Mouse (Mus musculus) lung, postnatal 0 days (tissue): ENCODE data around the gene Cdc14a. TPM values are rescaled to one million over a fixed set of nuclear protein-coding genes. Genes with fewer than 3 reads are reported as not detected.

Experiments used
- ATAC-seq: fragments of 200-750 bp; cut with Nextera tagmentation; 2 replicates; pipeline ENCODE4 v1.8.0; 2017; ENCODE audit warnings: moderate library complexity
- DNase-seq: peaks from one replicate; pipeline ENCODE4 v3.0.0-alpha.2; 2016; ENCODE audit warnings: low spot score
- H3K27ac ChIP-seq: fragments of 300-500 bp; sonication (generic); 2 replicates; pipeline ENCODE4 v1.5.1; 2014; ENCODE audit warnings: antibody characterized with exemption, mild to moderate bottlenecking, low read length, mixed read lengths
- H3K27me3 ChIP-seq: fragments of 300-500 bp; sonication (generic); replicated peaks from 2 replicates; pipeline ENCODE4 v1.6.1; 2014; ENCODE audit warnings: low read length, mixed read lengths; ENCODE audit not compliant: insufficient read depth
- H3K36me3 ChIP-seq: fragments of 300-500 bp; sonication (generic); 2 replicates; pipeline ENCODE4 v1.6.1; 2014; ENCODE audit warnings: low read length, mixed read lengths; ENCODE audit not compliant: insufficient read depth
- H3K4me1 ChIP-seq: fragments of 300-500 bp; sonication (generic); 2 replicates; pipeline ENCODE4 v1.6.1; 2014; ENCODE audit warnings: antibody characterized with exemption, low read depth, low read length, mixed read lengths; ENCODE audit not compliant: insufficient read depth
- H3K4me2 ChIP-seq: fragments of 300-500 bp; sonication (generic); replicated peaks from 2 replicates; pipeline ENCODE4 v1.6.1; 2014; ENCODE audit warnings: low read depth, mild to moderate bottlenecking, low read length, moderate library complexity, mixed read lengths
- H3K4me3 ChIP-seq: fragments of 300-500 bp; sonication (generic); 2 replicates; pipeline ENCODE4 v1.5.1; 2014; ENCODE audit warnings: low read depth, low read length
- H3K9ac ChIP-seq: fragments of 300-500 bp; sonication (generic); replicated peaks from 2 replicates; pipeline ENCODE4 v1.6.1; 2014; ENCODE audit warnings: low read depth, mild to moderate bottlenecking
- H3K9me3 ChIP-seq: fragments of 300-500 bp; sonication (generic); 2 replicates; pipeline ENCODE4 v1.6.1; 2016; ENCODE audit warnings: low read length, mixed read lengths
- CTCF ChIP-seq: IDR thresholded peaks from 2 replicates; pipeline ENCODE4 v1.5.1; 2016; ENCODE audit warnings: antibody characterized with exemption, mild to moderate bottlenecking
- EP300 ChIP-seq: IDR thresholded peaks from 2 replicates; pipeline ENCODE4 v1.6.1; 2016; ENCODE audit warnings: antibody characterized with exemption, mild to moderate bottlenecking, control low read depth
- WGBS: fragments of 180-500 bp; shearing (Covaris S2); extraction: QIAGEN DNeasy Blood & Tissue Kit; methylation state at CpG from one replicate; pipeline ENCODE4 v1.1.7; 2014; 5-methylcytosine and 5-hydroxymethylcytosine counted together
- polyA plus RNA-seq: library from polyadenylated mRNA; unstranded; fragments of >200 nt; fragmentation: Nextera tagmentation; extraction: Ambion mirVana; gene quantifications from 2 replicates; pipeline ENCODE4 v1.2.1, GENCODE M21; 2015

Cdc14a gene
- polyA plus RNA-seq, 1 experiment from 2014 or later = 8.2 TPM

GRCm38 (mm10) chr3:116421121-116421520, 2.7 kb downstream of the Cdc14a start:
- no peak overlapping the region for H3K4me2 ChIP-seq
- H3K4me3 ChIP-seq = no peak overlapping the region
- peaks cover 4% of the 10 kb centered on the region; the same call in 1 of the 2 replicates for H3K4me1 ChIP-seq
- DNase-seq (peak; percentile 29), ATAC-seq (no peak)
- no peaks in the 10 kb centered on the region for H3K27me3 ChIP-seq
- 48% methylated on average over 6 of the region's 6 CpGs for WGBS
- H3K27ac ChIP-seq = no peak overlapping the region
- no peaks in the 10 kb centered on the region for H3K9me3 ChIP-seq
- H3K9ac ChIP-seq = no peak overlapping the region
- H3K36me3 ChIP-seq = no peaks in the 10 kb centered on the region
- TF ChIP-seq EP300 (no peak), CTCF (no peak)

- Histone ChIP-seq H3K4me1 (peaks cover 4% of the 10 kb centered on the region; the same call in 1 of the 2 replicates), H3K9ac (no peak overlapping the region), H3K4me3 (no peak overlapping the region), H3K4me2 (no peak overlapping the region), H3K9me3 (no peaks in the 10 kb centered on the region), H3K27ac (no peak overlapping the region), H3K27me3 (no peaks in the 10 kb centered on the region), H3K36me3 (no peaks in the 10 kb centered on the region)
- ATAC-seq = no peak
- TF ChIP-seq CTCF (no peak), EP300 (no peak)
- DNase-seq = no peak
- WGBS = 87% methylated on average over 11 of the region's 11 CpGs
Measured at GRCm38 (mm10) chr3:116419791-116420190, 4.0 kb downstream of the Cdc14a start.

GRCm38 (mm10) chr3:116414451-116414860, 9.4 kb downstream of the Cdc14a start:
- Histone ChIP-seq H3K4me3 (no peak overlapping the region), H3K9me3 (no peaks in the 10 kb centered on the region), H3K27me3 (no peaks in the 10 kb centered on the region), H3K9ac (no peak overlapping the region), H3K4me1 (peaks cover 8% of the 10 kb centered on the region; the same call in 1 of the 2 replicates), H3K4me2 (peak overlapping the region; percentile 22; the same call in 1 of the 2 replicates), H3K27ac (no peak overlapping the region), H3K36me3 (no peaks in the 10 kb centered on the region)
- 61% methylated on average over 3 of the region's 3 CpGs for WGBS
- ATAC-seq (peak; percentile 95), DNase-seq (peak; percentile 95)
- TF ChIP-seq CTCF (no peak), EP300 (peak; percentile 93)

- peaks cover 11% of the 10 kb centered on the region; the same call in 1 of the 2 replicates for H3K4me1 ChIP-seq
- no peak for DNase-seq
- no peaks in the 10 kb centered on the region for H3K36me3 ChIP-seq
- WGBS = 80% methylated on average over 4 of the region's 4 CpGs
- H3K4me2 ChIP-seq = no peak overlapping the region
- ATAC-seq = no peak
- no peaks in the 10 kb centered on the region for H3K9me3 ChIP-seq
- no peak overlapping the region for H3K27ac ChIP-seq
- TF ChIP-seq EP300 (no peak), CTCF (no peak)
- no peak overlapping the region for H3K4me3 ChIP-seq
- no peak overlapping the region for H3K9ac ChIP-seq
- H3K27me3 ChIP-seq = no peaks in the 10 kb centered on the region
Measured at GRCm38 (mm10) chr3:116412954-116413724, 10.7 kb downstream of the Cdc14a start.

GRCm38 (mm10) chr3:116410051-116410450, 13.8 kb downstream of the Cdc14a start:
- H3K9me3 ChIP-seq = no peaks in the 10 kb centered on the region
- DNase-seq (no peak), ATAC-seq (no peak)
- H3K4me3 ChIP-seq = no peak overlapping the region
- H3K27me3 ChIP-seq = no peaks in the 10 kb centered on the region
- H3K4me2 ChIP-seq = no peak overlapping the region
- no peak overlapping the region for H3K9ac ChIP-seq
- peaks cover 11% of the 10 kb centered on the region; the same call in 1 of the 2 replicates for H3K4me1 ChIP-seq
- WGBS = 38% methylated on average over 7 of the region's 7 CpGs
- no peaks in the 10 kb centered on the region for H3K36me3 ChIP-seq
- no peak overlapping the region for H3K27ac ChIP-seq
- no peak for TF ChIP-seq EP300
- TF ChIP-seq CTCF = no peak

GRCm38 (mm10) chr3:116409486-116409885, 14.3 kb downstream of the Cdc14a start:
- DNase-seq = no peak
- Histone ChIP-seq H3K9me3 (no peaks in the 10 kb centered on the region), H3K4me1 (peaks cover 11% of the 10 kb centered on the region; the same call in 1 of the 2 replicates), H3K9ac (no peak overlapping the region), H3K4me2 (no peak overlapping the region), H3K27ac (no peak overlapping the region), H3K36me3 (no peaks in the 10 kb centered on the region), H3K27me3 (no peaks in the 10 kb centered on the region), H3K4me3 (no peak overlapping the region)
- no peak for ATAC-seq
- TF ChIP-seq CTCF = no peak
- WGBS = 44% methylated on average over 8 of the region's 8 CpGs
